Mouse (Mus musculus): ENCODE results near the gene Dus2.
"Not testable (repeated sequence)": the region's sequence is repeated elsewhere in the genome, so short reads cannot be mapped to it uniquely, and the experiment has no call there.

Gene Dus2

DNA sequence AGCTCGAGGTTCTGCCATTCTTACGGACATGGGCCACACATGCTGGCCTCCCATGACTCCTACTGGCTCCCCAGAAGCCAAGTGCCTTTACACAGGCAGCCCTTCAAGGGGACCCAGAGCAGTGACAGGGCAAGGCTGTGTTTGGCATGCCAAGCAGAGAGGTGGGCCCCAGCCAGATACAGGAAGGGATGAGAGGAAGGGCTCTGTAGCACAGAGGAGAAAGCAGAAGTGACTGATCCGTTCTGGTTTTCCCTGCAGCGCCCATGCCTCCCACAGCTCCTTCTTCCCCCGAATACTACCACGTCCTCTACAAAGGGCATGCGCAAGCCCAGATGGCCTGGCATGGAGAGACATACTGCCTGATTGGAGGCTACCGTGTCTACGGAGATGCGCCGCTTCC is 7.7 kb upstream of the Dus2 start:
- intact Hi-C loops (cut with DNase I) = not testable (repeated sequence)

- intact Hi-C loops (cut with DNase I) = no loop called here
Observed at GRCm38 (mm10) chr8:105988546-105988945, 2.6 kb upstream of the Dus2 start.

DNA sequence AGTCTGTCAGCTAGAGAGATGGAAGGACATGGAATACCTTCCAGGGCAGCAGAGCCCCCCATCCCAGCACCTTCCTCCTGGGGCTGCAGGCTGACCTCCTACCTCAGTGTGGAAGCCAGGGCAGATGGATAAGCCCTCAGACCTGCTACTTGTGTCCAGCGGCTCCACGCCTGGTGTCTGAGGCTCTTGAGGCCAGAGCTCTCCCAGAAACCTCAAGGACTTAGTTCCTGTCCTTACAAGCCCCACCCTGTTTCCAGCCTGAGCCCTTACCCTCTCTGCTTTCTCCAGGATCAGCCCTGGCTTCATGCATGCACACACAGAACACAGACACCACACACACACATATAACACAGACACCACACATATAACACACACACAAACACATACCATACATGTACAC is 409 bp downstream of the Dus2 start:
- intact Hi-C loops (cut with DNase I) = loop anchor here (1.0 kb wide), 1 partner anchor 31 kb away; no protein-coding TSS in a partner anchor

GRCm38 (mm10) chr8:105992499-105992898 is 1.4 kb downstream of the Dus2 start:
- intact Hi-C loops (cut with DNase I) = no loop called here

DNA sequence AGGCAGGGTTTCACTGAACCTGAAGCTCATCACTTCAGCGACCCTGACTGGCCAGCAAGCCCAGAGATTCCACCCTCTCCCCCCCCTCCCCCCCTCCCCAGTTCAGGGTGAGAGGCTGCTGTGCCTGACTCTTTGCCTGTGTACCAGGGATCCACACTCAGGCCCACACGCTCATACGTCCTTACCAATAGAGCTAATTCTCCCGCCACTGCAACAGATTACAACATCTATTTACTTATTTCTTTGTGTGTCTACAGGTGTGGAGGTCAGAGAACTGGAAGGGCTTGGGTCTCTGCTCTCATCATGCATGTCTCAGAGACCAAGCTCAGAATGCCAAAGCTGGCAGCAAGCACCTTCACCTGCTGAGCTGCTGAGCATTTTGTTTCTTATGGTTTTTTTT is 2.1 kb downstream of the Dus2 start:
- intact Hi-C loops (cut with DNase I) = no loop called here

DNA sequence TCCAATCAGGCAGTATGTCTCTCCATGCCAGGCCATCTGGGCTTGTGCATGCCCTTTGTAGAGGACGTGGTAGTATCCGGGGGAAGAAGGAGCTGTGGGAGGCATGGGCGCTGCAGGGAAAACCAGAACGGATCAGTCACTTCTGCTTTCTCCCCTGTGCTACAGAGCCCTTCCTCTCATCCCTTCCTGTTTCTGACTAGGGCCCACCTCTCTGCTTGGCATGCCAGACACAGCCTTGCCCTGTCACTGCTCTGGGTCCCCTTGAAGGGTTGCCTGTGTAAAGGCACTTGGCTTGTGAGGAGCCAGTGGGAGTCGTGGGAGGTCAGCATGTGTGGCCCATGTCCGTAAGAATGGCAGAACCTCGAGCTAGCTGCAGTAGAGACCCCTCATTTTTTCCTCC is 5.2 kb downstream of the Dus2 start:
- intact Hi-C loops (cut with DNase I) = no loop called here

DNA sequence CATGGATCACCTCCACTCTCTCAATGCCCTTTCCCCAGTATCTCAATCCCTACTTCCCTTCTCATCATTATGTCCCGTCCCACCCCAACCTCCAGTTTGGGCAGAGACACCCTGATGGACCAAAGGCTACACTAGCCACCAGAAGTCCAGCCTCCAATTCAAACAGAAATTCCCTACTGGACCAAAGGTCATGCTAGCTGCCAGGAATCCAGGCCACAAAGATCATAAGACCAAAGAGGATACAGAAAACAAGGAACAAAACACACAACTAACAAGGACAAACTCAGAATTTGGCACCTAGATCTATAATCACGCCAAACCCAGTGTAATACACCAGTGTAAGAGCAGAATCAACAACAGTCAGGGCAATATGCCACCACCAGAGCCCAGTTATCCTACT is 7.8 kb downstream of the Dus2 start:
- intact Hi-C loops (cut with DNase I) = no loop called here

- intact Hi-C loops (cut with DNase I) = no loop called here
Observed at GRCm38 (mm10) chr8:106001908-106002307, 10.8 kb downstream of the Dus2 start.

GRCm38 (mm10) chr8:106004538-106005207 is 13.5 kb downstream of the Dus2 start:
- intact Hi-C loops (cut with DNase I) = no loop called here

DNA sequence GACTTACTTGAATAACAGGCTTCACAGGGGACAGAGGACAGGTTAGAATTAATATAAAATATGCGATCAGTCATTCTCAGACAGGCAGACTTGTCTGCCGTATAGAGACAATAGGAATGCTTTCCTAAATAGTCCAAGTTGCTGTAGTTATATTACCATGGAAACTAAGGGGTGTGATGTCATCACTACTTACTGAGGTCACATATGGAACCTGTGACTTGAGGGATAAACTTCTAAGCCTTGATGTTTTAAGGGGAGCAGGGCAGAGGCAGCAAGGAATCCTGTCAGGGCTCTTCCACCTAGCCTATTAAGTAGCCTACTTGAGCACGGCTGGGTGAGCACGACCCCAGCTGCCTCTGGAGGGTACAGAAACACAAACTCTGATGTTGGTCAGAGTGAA is 14.7 kb downstream of the Dus2 start, which contains the start of gene Dpep2nb:
Gene Dpep2nb, minus strand, starts transcription at position 101 of the 400 bp plus-strand sequence.
- intact Hi-C loops (cut with DNase I) = no loop called here

GRCm38 (mm10) chr8:106006413-106006812 is 15.3 kb downstream of the Dus2 start:
- intact Hi-C loops (cut with DNase I) = no loop called here

GRCm38 (mm10) chr8:106007135-106007534 is 16.0 kb downstream of the Dus2 start:
- intact Hi-C loops (cut with DNase I) = no loop called here

- intact Hi-C loops (cut with DNase I) = not testable (repeated sequence)
Observed at GRCm38 (mm10) chr8:106007891-106008290, 16.8 kb downstream of the Dus2 start.

DNA sequence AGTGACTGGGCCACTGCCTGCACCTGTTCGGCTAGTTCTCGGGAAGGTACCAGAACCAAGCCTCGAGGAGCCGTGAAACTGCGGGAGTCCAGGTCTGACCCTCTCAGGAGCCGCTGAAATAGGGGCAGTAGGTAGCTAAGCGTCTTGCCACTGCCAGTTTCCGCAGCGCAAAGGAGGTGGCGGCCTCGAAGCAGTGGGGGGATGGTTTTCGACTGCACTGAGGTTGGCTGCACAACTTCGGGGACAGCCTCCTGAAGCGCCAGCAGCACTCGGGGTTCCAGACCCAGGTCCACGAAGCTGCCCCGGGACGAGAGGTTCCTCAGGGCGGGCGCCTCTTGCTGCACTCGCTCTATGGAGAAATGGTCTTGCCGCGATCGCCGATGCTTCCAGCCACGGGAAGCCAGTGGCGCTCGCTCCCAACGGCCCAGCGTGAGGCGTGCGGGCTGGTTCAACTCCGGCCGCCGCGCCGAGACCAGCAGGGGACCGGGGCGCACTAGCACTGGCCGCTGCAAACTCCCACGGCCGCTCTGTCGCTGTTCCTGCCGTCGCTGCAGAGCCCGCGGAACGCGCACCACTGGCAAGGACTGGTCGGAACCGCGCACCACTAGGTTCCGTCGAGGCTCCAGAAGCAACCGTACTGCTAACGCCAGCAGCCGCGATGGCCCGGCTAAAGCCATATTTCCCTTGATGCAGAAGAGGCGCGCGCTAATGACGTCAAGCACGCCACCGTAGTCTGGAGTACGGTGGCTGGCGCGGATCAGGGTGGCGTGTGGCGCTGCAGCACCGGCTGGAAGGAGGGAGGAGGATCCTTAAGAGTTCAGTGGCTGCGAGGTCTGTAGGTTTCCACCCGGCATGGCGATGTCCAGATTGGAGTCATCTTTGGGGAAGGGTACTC is 19.9 kb downstream of the Dus2 start:
- intact Hi-C loops (cut with DNase I) = no loop called here

DNA sequence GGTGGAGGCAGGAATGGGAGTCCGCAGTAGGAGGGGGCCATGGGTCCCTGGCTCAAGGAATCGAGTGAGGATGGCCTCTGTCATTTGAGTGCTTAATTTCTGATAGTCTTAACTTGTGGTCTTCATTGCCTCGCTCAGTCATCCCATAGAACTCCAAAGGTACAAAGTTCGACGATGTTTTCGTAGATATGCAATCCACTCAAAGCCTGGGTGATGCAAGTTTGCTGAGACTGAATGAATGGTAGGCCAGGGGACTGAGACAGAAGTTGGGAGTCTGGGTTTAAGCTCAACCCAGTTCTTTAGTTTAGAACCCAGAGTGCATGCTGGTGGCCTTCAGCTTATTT is 20.5 kb downstream of the Dus2 start, which contains the start of gene Ddx28:
Gene Ddx28, minus strand, starts transcription at position 240 of the 344 bp plus-strand sequence.
- intact Hi-C loops (cut with DNase I) = no loop called here

GRCm38 (mm10) chr8:106012203-106012602 is 21.1 kb downstream of the Dus2 start:
- intact Hi-C loops (cut with DNase I) = not testable (repeated sequence)

- intact Hi-C loops (cut with DNase I) = no loop called here
Observed at GRCm38 (mm10) chr8:106016284-106016683, 25.1 kb downstream of the Dus2 start.

GRCm38 (mm10) chr8:106017130-106017529 is 26.0 kb downstream of the Dus2 start:
- intact Hi-C loops (cut with DNase I) = no loop called here

GRCm38 (mm10) chr8:106018039-106018438 is 26.9 kb downstream of the Dus2 start:
- intact Hi-C loops (cut with DNase I) = no loop called here

DNA sequence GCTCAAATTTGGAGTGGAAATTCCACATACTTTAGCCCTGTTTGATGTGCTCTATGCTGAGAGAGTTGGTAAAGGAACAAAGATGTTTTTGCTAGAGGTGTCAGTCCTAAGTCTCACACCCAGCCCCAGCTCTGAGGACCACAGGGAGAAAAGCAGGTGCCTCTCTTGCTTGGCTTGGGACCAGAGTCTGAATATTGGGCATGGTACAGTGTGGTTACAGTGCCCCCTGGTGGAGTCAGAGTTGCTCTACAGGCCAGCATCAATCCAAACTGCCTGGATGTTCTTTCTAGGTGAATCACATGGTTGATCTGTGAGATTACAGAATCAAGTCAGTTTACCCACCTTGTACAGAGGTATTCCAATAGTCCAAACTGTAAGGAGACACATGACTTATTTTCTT is 31.3 kb downstream of the Dus2 start:
- intact Hi-C loops (cut with DNase I) = loop anchor here (1.0 to 10.0 kb wide), 2 partner anchors 31 to 188 kb away; partner anchors contain the start of gene Dus2

- intact Hi-C loops (cut with DNase I) = no loop called here
Observed at GRCm38 (mm10) chr8:106038721-106039120, 47.6 kb downstream of the Dus2 start.

- intact Hi-C loops (cut with DNase I) = no loop called here
Observed at GRCm38 (mm10) chr8:106039605-106040004, 48.5 kb downstream of the Dus2 start.

Measured in adrenal gland (tissue).